Mouse (Mus musculus): ENCODE measurements at regions not wholly inside any gene's neighbourhood (a gene's known extent, or its start where the extent isn't known, plus 50 kb on each side); places are given as distances from the start of the nearest gene placed in this dataset.

GRCm38 (mm10) chr8:98572597-98573514 lies 843.4 kb downstream of the Cdh8 start:
- peak in 1 of 2 experiments; percentile 5 for DNase-seq

DNA sequence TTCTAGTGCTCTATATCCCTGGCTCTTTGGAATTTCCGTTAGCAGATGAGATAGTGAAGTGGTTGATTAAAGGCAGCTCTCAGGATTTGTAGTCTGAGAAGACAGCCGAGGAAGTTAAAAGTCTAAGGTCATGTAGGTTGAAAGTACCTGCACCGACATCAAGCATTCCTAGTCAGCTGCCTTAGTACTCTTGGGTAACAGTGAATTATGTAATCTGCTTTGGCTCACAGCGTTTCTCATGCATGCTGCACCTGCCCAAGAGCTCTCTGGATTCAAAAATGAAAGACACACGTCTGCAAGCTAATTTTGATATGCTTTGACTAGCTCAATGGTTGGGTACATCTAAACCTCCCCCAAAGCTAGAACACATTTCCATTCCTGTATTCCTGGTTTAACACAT lies 849.6 kb downstream of the Cdh8 start:
- peak; percentile 5 to 16 for DNase-seq

GRCm38 (mm10) chr8:98518459-98518858 lies 897.8 kb downstream of the Cdh8 start:
- DNase-seq = no peak

DNA sequence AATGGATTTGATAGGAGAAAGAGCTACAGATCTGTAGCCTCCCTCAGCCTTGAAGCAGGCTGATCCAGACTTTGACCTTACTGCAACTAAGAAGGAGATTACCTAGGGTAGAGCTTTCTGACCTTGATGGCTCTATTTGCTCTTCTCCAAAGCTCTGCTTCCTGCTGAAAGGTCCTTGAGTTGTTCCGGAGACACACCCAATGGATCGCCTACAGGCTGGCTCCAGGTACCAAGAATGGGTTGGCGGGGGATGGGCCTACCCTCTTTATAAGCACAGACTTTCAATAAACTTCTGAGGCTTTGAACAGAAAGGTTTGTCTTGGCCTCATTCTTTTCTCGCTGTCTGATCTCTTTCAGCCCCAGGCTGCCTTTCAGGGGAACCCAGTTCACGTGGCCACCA lies 901.0 kb downstream of the Cdh8 start:
- no peak for DNase-seq

DNA sequence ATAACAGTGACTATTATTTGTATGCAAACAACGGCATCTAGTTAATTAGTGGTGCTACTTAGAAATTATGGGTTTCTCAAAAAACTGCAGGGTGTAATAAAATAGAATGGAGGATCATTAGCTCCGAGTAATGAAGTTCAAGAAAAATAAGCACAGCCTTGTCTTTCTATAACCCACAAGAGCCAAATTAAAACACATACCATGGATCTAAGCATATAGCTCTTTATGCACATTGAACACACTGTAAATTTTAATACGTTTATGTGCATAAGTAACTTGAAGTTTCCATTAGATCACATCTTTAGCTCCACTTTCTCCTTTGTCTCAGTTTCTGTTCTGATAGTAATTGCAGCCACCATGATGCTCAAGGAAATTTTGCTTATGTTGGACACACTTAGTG lies 919.5 kb downstream of the Cdh8 start:
- no peak for DNase-seq

GRCm38 (mm10) chr8:98463375-98464030 lies 952.8 kb downstream of the Cdh8 start:
- no peak for DNase-seq

DNA sequence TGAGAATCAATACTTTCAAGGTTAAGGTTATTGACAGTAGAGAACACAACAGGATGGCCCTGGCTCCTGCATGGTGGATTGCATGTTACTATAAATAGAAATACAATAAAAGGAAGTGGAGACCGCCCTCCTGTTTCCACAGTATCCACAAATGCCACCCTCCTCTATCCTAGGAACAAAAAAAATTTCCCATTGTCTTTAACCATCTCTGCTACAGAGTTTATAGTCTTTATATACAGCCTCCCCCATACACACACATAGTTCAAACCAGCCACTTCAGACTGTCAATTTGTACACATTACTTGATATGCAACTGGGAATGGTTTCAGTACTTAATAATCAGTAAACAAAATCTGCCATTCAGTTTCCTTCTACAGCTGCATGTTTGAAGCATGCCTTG lies 960.7 kb downstream of the Cdh8 start:
- no peak for DNase-seq

Measured in cerebellum, adult 18-20 months (tissue).